Mouse (Mus musculus) CD4-positive, CD25-positive, alpha-beta regulatory T cell, adult 4 months (primary cell): ENCODE measurements around the gene Avl9. TPM values are rescaled to one million over a fixed set of nuclear protein-coding genes. Genes with fewer than 3 reads are reported as not detected.

ENCODE experiments used
- ATAC-seq: one replicate; pipeline ENCODE4 v1.8.0; 2017
- polyA plus RNA-seq, 2 experiments: library from polyadenylated mRNA; unstranded; fragments of 100-300 nt; shearing (Covaris generic); gene quantifications; one replicate each; pipeline ENCODE4 v1.2.1; 2017

The Avl9 gene
- polyA plus RNA-seq, 2 experiments from 2014 or later: 12.9 to 14.6 TPM

GRCm38 (mm10) chr6:56796232-56796631, 81.5 kb downstream of the Avl9 start:
- ATAC-seq: no peak

- ATAC-seq: peak; percentile 50
Measured at GRCm38 (mm10) chr6:56796668-56797141, 82.0 kb downstream of the Avl9 start.

- ATAC-seq: peak; percentile 78
Measured at GRCm38 (mm10) chr6:56797311-56798151, 82.8 kb downstream of the Avl9 start, which contains the start of gene Kbtbd2. TSS of gene Kbtbd2 (minus strand) at chr6:56797813.

GRCm38 (mm10) chr6:56798152-56798465, 83.4 kb downstream of the Avl9 start:
- peak; percentile 24 for ATAC-seq

GRCm38 (mm10) chr6:56805026-56805425, 90.3 kb downstream of the Avl9 start:
- no peak for ATAC-seq

GRCm38 (mm10) chr6:56806195-56806594, 91.5 kb downstream of the Avl9 start:
- ATAC-seq: no peak

- ATAC-seq: peak; percentile 99
Measured at GRCm38 (mm10) chr6:56808656-56809055, 94.0 kb downstream of the Avl9 start.

Other genes with a start within 250 kb of the Avl9 start
- gene Pde1c, start 145.8 kb upstream of the Avl9 start, polyA plus RNA-seq: under 1 TPM in 1 of 2 experiments, not detected in 1; 0.09 TPM
- 100 to 1,000 TPM in 1 of 2 experiments, 10 to 100 TPM in 1; 85.6 to 125 TPM for gene Lsm5, start 10.2 kb upstream of the Avl9 start, polyA plus RNA-seq
- 10 to 100 TPM; 22.9 to 27.2 TPM for gene Kbtbd2, start 82.9 kb downstream of the Avl9 start, polyA plus RNA-seq
- gene Fkbp9, start 117.2 kb downstream of the Avl9 start, polyA plus RNA-seq: not detected
- gene Nt5c3, start 209.0 kb downstream of the Avl9 start, polyA plus RNA-seq: 10 to 100 TPM; 57.3 to 63.7 TPM
- gene Vmn1r4, start 209.1 kb downstream of the Avl9 start, polyA plus RNA-seq: under 1 TPM in 1 of 2 experiments, not detected in 1; 0.16 TPM